Mouse (Mus musculus) effector memory CD4-positive, alpha-beta T cell, adult 7 months (primary cell): Measurements from ENCODE around the gene Mlh1. TPM values are rescaled to one million over a fixed set of nuclear protein-coding genes. Genes with fewer than 3 reads are reported as not detected.

Experiments used
- polyA plus RNA-seq: library from polyadenylated mRNA; unstranded; fragments of 100-300 nt; shearing (Covaris generic); gene quantifications from one replicate; pipeline ENCODE4 v1.2.1, GENCODE M21; 2017

Gene Mlh1
- polyA plus RNA-seq, result 31.4 TPM

GRCm38 (mm10) chr9:111271434-111272160, at the start of gene Mlh1, which contains the start of gene Epm2aip1:
Gene Mlh1 (minus strand): TSS chr9:111271791.
Gene Epm2aip1 (plus strand): TSS chr9:111271929.

GRCm38 (mm10) chr9:111311031-111311842, 39.6 kb upstream of the Mlh1 start, which contains the start of gene Trank1:
Gene Trank1 (plus strand): TSS chr9:111311739.

Other genes starting within 250 kb of the Mlh1 start
- 17.9 TPM for gene Ccrl2, start 214.3 kb downstream of the Mlh1 start, polyA plus RNA-seq
- 40.4 TPM for gene Lrrfip2, start 154.2 kb downstream of the Mlh1 start, polyA plus RNA-seq
- gene Epm2aip1, start 138 bp upstream of the Mlh1 start, polyA plus RNA-seq, result 24.4 TPM
- 1.1 TPM for gene Trank1, start 39.9 kb upstream of the Mlh1 start, polyA plus RNA-seq
- gene Dclk3, start 167.3 kb upstream of the Mlh1 start, polyA plus RNA-seq, result not detected